Mouse (Mus musculus): ENCODE measurements around the gene Helq.

GRCm38 (mm10) chr5:100771575-100771974 is 26.8 kb downstream of the Helq start:
- TF ChIP-seq POLR2A (IDR thresholded peaks at IDR 0.05; ENCODE audit: extremely low read depth, insufficient read depth, low read length) (no peak), CTCF (IDR thresholded peaks at IDR 0.05; ENCODE audit: low read depth, low read length) (no peak)

All from liver, adult 2 months (tissue).